Mouse (Mus musculus): ENCODE measurements around the gene Vrk3. TPM values are rescaled to one million over a fixed set of nuclear protein-coding genes. Genes with fewer than 3 reads are reported as not detected.

The Vrk3 gene
- 35.3 and 40.3 TPM in 2 replicates for polyA plus RNA-seq (2012; rRNA removed)

GRCm38 (mm10) chr7:44748101-44749044, at the start of gene Vrk3:
TSS of gene Vrk3 (plus strand) at chr7:44748413.

GRCm38 (mm10) chr7:44708574-44708973, 39.6 kb upstream of the Vrk3 start, which contains the start of gene Izumo2:
TSS of gene Izumo2 (plus strand) at chr7:44708742.

GRCm38 (mm10) chr7:44750950-44751349, 2.7 kb downstream of the Vrk3 start, which contains the start of gene Zfp473:
TSS of gene Zfp473 (minus strand) at chr7:44751050.

GRCm38 (mm10) chr7:44815721-44816469, 67.7 kb downstream of the Vrk3 start, which contains the start of the genes Nup62 and Il4i1:
TSS of gene Nup62 (plus strand) at chr7:44816088.
TSS of gene Il4i1 (plus strand) at chr7:44816387.

GRCm38 (mm10) chr7:44816470-44817021, 68.3 kb downstream of the Vrk3 start, which contains the start of gene Atf5:
TSS of gene Atf5 (minus strand) at chr7:44816658.

Other genes starting within 250 kb of the Vrk3 start
- 0.01 and 0.05 TPM in 2 replicates for gene Mybpc2, start 223.8 kb upstream of the Vrk3 start, polyA plus RNA-seq (2012; rRNA removed)
- gene Spib, start 216.3 kb upstream of the Vrk3 start, polyA plus RNA-seq (2012; rRNA removed), result 0.06 and 0.16 TPM in 2 replicates
- gene Pold1, start 199.6 kb upstream of the Vrk3 start, polyA plus RNA-seq (2012; rRNA removed), result 60.2 and 64.2 TPM in 2 replicates
- gene Nr1h2, start 194.5 kb upstream of the Vrk3 start, polyA plus RNA-seq (2012; rRNA removed), result 94.5 and 97.2 TPM in 2 replicates
- gene Napsa, start 176.0 kb upstream of the Vrk3 start, polyA plus RNA-seq (2012; rRNA removed), result 0.64 TPM in 2 replicates
- gene Kcnc3, start 157.7 kb upstream of the Vrk3 start, polyA plus RNA-seq (2012; rRNA removed), result 16.8 and 23.5 TPM in 2 replicates
- 0.93 and 2.3 TPM in 2 replicates for gene Myh14, start 77.6 kb upstream of the Vrk3 start, polyA plus RNA-seq (2012; rRNA removed)
- gene Izumo2, start 39.7 kb upstream of the Vrk3 start, polyA plus RNA-seq (2012; rRNA removed), result not detected in 2 replicates
- 0.84 and 1.0 TPM in 2 replicates for gene Zfp473, start 2.6 kb downstream of the Vrk3 start, polyA plus RNA-seq (2012; rRNA removed)
- 72.4 and 77.2 TPM in 2 replicates for gene Nup62, start 67.7 kb downstream of the Vrk3 start, polyA plus RNA-seq (2012; rRNA removed)
- gene Il4i1, start 68.0 kb downstream of the Vrk3 start, polyA plus RNA-seq (2012; rRNA removed), result 0.54 and 0.94 TPM in 2 replicates
- gene Atf5, start 68.2 kb downstream of the Vrk3 start, polyA plus RNA-seq (2012; rRNA removed), result 27.3 and 31.7 TPM in 2 replicates
- 124 and 138 TPM in 2 replicates for gene Akt1s1, start 100.6 kb downstream of the Vrk3 start, polyA plus RNA-seq (2012; rRNA removed)
- gene Tbc1d17, start 100.7 kb downstream of the Vrk3 start, polyA plus RNA-seq (2012; rRNA removed), result 94.9 and 108 TPM in 2 replicates
- 37.0 and 37.3 TPM in 2 replicates for gene Pnkp, start 108.7 kb downstream of the Vrk3 start, polyA plus RNA-seq (2012; rRNA removed)
- 775 and 803 TPM in 2 replicates for gene Ptov1, start 121.4 kb downstream of the Vrk3 start, polyA plus RNA-seq (2012; rRNA removed)
- 175 and 202 TPM in 2 replicates for gene Med25, start 144.3 kb downstream of the Vrk3 start, polyA plus RNA-seq (2012; rRNA removed)
- gene Fuz, start 147.7 kb downstream of the Vrk3 start, polyA plus RNA-seq (2012; rRNA removed), result 33.8 and 34.7 TPM in 2 replicates
- 135 and 148 TPM in 2 replicates for gene Ap2a1, start 181.1 kb downstream of the Vrk3 start, polyA plus RNA-seq (2012; rRNA removed)
- gene Tsks, start 194.8 kb downstream of the Vrk3 start, polyA plus RNA-seq (2012; rRNA removed), result 0.04 and 0.23 TPM in 2 replicates
- 110 and 111 TPM in 2 replicates for gene Cpt1c, start 226.4 kb downstream of the Vrk3 start, polyA plus RNA-seq (2012; rRNA removed)
- 763 and 875 TPM in 2 replicates for gene Prmt1, start 238.2 kb downstream of the Vrk3 start, polyA plus RNA-seq (2012; rRNA removed)
- gene Irf3, start 249.2 kb downstream of the Vrk3 start, polyA plus RNA-seq (2012; rRNA removed), result 131 and 137 TPM in 2 replicates

Data from central nervous system, embryonic 14 days (tissue).